Mouse (Mus musculus) erythroblast, embryonic 14.5 days (primary cell): ENCODE data around the gene Wnt11.

Experiments
- GATA1 ChIP-seq: IDR thresholded peaks from 2 replicates; pipeline ENCODE4 v1.6.1; 2012; ENCODE audit warnings: low read length, inconsistent platforms, mixed read lengths
- TAL1 ChIP-seq: IDR thresholded peaks from 3 replicates; pipeline ENCODE4 v1.6.1; 2012; ENCODE audit warnings: low read length, inconsistent platforms, mixed read lengths

DNA sequence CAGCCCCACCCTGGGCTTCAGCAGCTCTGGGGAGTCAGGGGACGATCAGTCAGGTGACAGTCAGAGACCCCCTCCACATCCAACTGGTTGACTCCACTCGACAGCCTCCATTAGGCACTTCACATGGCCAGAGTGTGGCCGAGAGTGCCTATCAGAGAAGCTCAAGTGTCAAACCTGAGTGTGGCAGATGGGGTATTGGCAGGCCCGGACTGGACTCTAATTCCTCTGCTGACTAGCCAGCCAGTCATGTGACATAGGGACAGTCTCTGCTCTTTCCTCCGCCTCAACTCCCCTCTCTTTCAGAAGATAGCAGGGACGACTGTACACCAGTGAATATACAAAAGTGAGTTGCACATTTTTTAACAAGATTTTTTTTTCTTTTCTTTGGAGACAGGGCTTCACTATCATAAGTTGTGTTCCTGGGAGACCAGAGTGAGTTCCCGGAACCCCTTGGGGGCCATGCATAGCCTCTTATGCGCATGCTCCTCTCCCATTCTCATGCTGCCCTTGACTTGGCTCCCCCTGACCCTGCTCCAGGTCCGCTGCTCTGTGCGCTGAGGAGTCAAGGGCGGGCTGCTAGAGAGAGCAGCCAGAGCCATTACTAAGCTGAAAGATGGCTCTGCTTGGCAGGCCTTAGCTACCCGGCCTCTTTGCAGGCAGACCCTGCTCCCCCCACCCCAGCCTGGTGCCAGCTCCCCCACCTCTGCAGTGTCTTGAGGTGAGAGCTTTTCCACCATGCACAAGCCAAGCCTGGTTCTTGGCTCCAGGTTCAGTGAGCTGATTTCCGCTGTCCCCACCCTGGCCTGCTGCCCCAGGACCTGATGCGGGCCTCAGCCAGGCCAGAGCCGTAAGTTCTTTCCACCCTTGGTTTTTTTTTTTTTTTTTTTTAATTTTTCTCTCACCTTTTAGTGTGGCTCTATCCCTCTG lies 10.8 kb upstream of the Wnt11 start:
- no peak for TF ChIP-seq GATA1
- no peak for TF ChIP-seq TAL1
